7 mouse cellular contexts compared by ENCODE assay signal in the genomic region with DNA sequence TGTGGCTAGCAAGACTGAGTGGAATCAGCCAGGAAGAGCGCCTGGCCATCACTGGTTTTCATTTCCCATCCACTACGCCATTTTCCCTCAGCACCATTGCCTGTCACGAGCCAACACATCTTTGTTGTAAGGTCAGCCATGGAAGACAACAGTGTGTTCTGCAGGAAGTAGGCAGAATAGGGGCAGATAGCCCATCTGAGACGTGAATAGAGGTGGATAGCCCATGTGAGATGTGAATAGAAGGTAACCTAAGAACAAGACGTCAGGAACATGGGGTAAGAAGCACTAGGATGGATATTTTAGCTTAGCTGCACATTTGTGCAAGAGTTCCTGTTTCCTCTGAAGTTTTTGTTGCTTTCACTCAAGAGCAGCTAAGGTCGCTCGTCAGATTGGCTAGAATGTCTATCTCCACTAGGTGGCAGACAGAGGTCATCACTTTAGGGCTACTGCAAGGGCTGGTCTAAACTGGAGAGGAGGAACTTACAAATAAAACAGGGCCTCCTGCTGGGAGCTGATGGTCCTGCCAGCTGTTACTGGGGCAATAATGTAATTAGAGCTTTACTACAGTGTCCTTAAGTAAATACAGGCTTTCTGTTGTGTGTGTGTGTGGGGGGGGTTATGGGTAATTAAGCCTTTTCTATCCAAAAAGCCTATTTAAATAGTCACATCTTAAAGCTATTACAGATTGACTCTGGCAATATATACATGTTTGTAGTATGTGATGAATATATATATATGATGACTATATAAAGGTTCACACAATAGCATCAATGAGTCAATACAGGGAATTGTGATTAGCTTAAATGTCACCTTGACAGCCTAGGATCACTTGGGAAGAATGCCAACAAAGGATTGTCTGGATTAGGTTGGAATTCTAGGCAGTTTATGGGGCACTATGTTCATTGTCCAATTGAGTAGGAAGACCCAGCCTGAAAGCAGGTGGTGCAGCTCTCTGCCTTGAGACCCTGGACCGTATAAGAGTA. TPM values are rescaled to one million over a fixed set of nuclear protein-coding genes. Genes with fewer than 3 reads are reported as not detected.
DNase-seq lines count a peak whose midpoint lies in the region; ATAC-seq and TF ChIP-seq lines count a peak whose summit lies in the region.

No protein-coding gene starts in this region.

- H3K27me3 ChIP-seq in intestine, embryonic 16.5 days (replicated peaks; ENCODE audit: control insufficient read depth, insufficient read depth, low read length) = no peaks in the 10 kb centered on the region
- H3K27me3 ChIP-seq in midbrain, embryonic 10.5 days (ENCODE audit: low read depth, poor library complexity, severe bottlenecking) = peaks cover 20% of the 10 kb centered on the region

- 39% methylated on average over 8 of the region's 8 CpGs for WGBS in intestine, embryonic 16.5 days
- 36% methylated on average over 8 of the region's 8 CpGs for WGBS in midbrain, embryonic 10.5 days

- H3K4me2 ChIP-seq in intestine, embryonic 16.5 days (ENCODE audit: low read depth, low read length) = no peak overlapping the region

- peak; percentile 91 for TF ChIP-seq CTCF in gastrocnemius, adult 2 months (IDR thresholded peaks at IDR 0.05)

- DNase-seq in adipocyte (ENCODE audit: low spot score) = peak; percentile 89
- peak; percentile 34 to 59 for DNase-seq in cerebellum, postnatal 25 days
- peak; percentile 62 for DNase-seq in gastrocnemius, adult 2 months
- peak; percentile 16 to 31 for DNase-seq in left cerebral cortex, postnatal 36 days (ENCODE audit: low spot score in 2 of 2)
- peak; percentile 62 for DNase-seq in midbrain, embryonic 10.5 days (ENCODE audit: low spot score)
- DNase-seq in spleen, adult 12 weeks (ENCODE audit: low spot score) = peak; percentile 29

- ATAC-seq in intestine, embryonic 16.5 days = peak; percentile 96

- intact Hi-C loops in gastrocnemius, adult 2 months (cut with DNase I) = loop anchor here (1.0 to 2.0 kb wide), 2 partner anchors 42 to 146 kb away; no protein-coding TSS in a partner anchor
- intact Hi-C loops in left cerebral cortex, postnatal 36 days (cut with DNase I) = loop anchor here (1.0 to 2.0 kb wide), 2 partner anchors 42 to 146 kb away; no protein-coding TSS in a partner anchor

- no peak overlapping the region for H3K9ac ChIP-seq in intestine, embryonic 16.5 days (ENCODE audit: low read depth, low read length)

- no peaks in the 10 kb centered on the region for H3K9me3 ChIP-seq in intestine, embryonic 16.5 days (ENCODE audit: control insufficient read depth, low read length)
- H3K9me3 ChIP-seq in midbrain, embryonic 10.5 days (replicated peaks) = 0 out of 2 replicates have a peak, but pooled peaks cover 5% of the 10 kb centered on the region

- no peak overlapping the region for H3K4me3 ChIP-seq in gastrocnemius, adult 2 months
- H3K4me3 ChIP-seq in intestine, embryonic 16.5 days (ENCODE audit: low read length) = no peak overlapping the region
- H3K4me3 ChIP-seq in midbrain, embryonic 10.5 days = no peak overlapping the region

- no peak overlapping the region for H3K27ac ChIP-seq in gastrocnemius, adult 2 months
- no peak overlapping the region for H3K27ac ChIP-seq in intestine, embryonic 16.5 days (ENCODE audit: low read length)
- no peak overlapping the region for H3K27ac ChIP-seq in midbrain, embryonic 10.5 days (replicated peaks)

- H3K4me1 ChIP-seq in intestine, embryonic 16.5 days (ENCODE audit: control insufficient read depth, insufficient read depth, low read length) = 0 out of 2 replicates have a peak, but pooled peaks cover 4% of the 10 kb centered on the region
- H3K4me1 ChIP-seq in midbrain, embryonic 10.5 days = peaks cover 6% of the 10 kb centered on the region; the same call in 1 of the 2 replicates

- H3K36me3 ChIP-seq in intestine, embryonic 16.5 days (ENCODE audit: control insufficient read depth, insufficient read depth, low read length) = no peaks in the 10 kb centered on the region
- H3K36me3 ChIP-seq in midbrain, embryonic 10.5 days = no peaks in the 10 kb centered on the region

RNA-seq across cellular contexts. Expression of gene Itih5, which starts 10.6 kb away (rescaled TPM):
- 10 to 100 TPM in 1 of 2 experiments, 1 to 10 TPM in 1; 7.3 to 14.9 TPM for total RNA-seq in gastrocnemius, adult 2 months (2021)
- 12.5 and 12.6 TPM in 2 replicates for polyA plus RNA-seq in intestine, embryonic 16.5 days (2015; fragmentation: Nextera tagmentation; extraction: Ambion mirVana)
- total RNA-seq in left cerebral cortex, postnatal 36 days (2021) = 10 to 100 TPM; 12.1 to 15.0 TPM
- polyA plus RNA-seq in midbrain, embryonic 10.5 days (2016; fragmentation: Nextera tagmentation; extraction: Ambion mirVana) = 6.3 and 6.5 TPM in 2 replicates

RNA-seq across cellular contexts. Expression of gene Itih2, which starts 11.6 kb away (rescaled TPM):
- under 1 TPM; 0.33 TPM for total RNA-seq in gastrocnemius, adult 2 months (2021)
- polyA plus RNA-seq in intestine, embryonic 16.5 days (2015; fragmentation: Nextera tagmentation; extraction: Ambion mirVana) = 2.5 and 7.6 TPM in 2 replicates
- total RNA-seq in left cerebral cortex, postnatal 36 days (2021) = 1 to 10 TPM; 1.9 to 3.6 TPM
- 0.06 TPM in 1 of 2 replicates, not detected in the other for polyA plus RNA-seq in midbrain, embryonic 10.5 days (2016; fragmentation: Nextera tagmentation; extraction: Ambion mirVana)

Comparison
In these comparisons a context has a peak if more than half of its experiments do, and no peak if none do; other contexts are left out.
1. DNase-seq: peak in every context shown above with its lines; median percentile 89 in adipocyte; 62 in gastrocnemius, adult 2 months; 62 in midbrain, embryonic 10.5 days; 46 in cerebellum, postnatal 25 days; 29 in spleen, adult 12 weeks; 24 in left cerebral cortex, postnatal 36 days.